Mouse (Mus musculus) stomach, embryonic 16.5 days (tissue): ENCODE data around the gene Ufc1. TPM values are rescaled to one million over a fixed set of nuclear protein-coding genes. Genes with fewer than 3 reads are reported as not detected.

Source experiments
- ATAC-seq: fragments of 200-750 bp; cut with Nextera tagmentation; 2 replicates; pipeline ENCODE4 v1.8.0; 2017; ENCODE audit warnings: moderate number of reproducible peaks, moderate TSS enrichment; ENCODE audit not compliant: insufficient read depth, low FRiP score
- H3K27ac ChIP-seq: fragments of 300-500 bp; sonication (generic); 2 replicates; pipeline ENCODE4 v1.5.1; 2014; ENCODE audit warnings: low read length
- H3K27me3 ChIP-seq: fragments of 300-500 bp; sonication (generic); 2 replicates; pipeline ENCODE4 v1.6.1; 2014; ENCODE audit warnings: low read length, control low read depth, mixed read lengths; ENCODE audit not compliant: control insufficient read depth, insufficient read depth
- H3K36me3 ChIP-seq: fragments of 300-500 bp; sonication (generic); 2 replicates; pipeline ENCODE4 v1.6.1; 2014; ENCODE audit warnings: low read length; ENCODE audit not compliant: control insufficient read depth, insufficient read depth
- H3K4me1 ChIP-seq: fragments of 300-500 bp; sonication (generic); 2 replicates; pipeline ENCODE4 v1.6.1; 2014; ENCODE audit warnings: low read length, control low read depth, mixed read lengths; ENCODE audit not compliant: control insufficient read depth, insufficient read depth
- H3K4me2 ChIP-seq: fragments of 300-500 bp; sonication (generic); 2 replicates; pipeline ENCODE4 v1.6.1; 2014; ENCODE audit warnings: low read depth, low read length, mixed read lengths
- H3K4me3 ChIP-seq: fragments of 300-500 bp; sonication (generic); replicated peaks from 2 replicates; pipeline ENCODE4 v1.5.1; 2014; ENCODE audit warnings: mild to moderate bottlenecking, low read length
- H3K9ac ChIP-seq: fragments of 300-500 bp; sonication (generic); 2 replicates; pipeline ENCODE4 v1.6.1; 2014; ENCODE audit warnings: low read length
- H3K9me3 ChIP-seq: fragments of 300-500 bp; sonication (generic); replicated peaks from 2 replicates; pipeline ENCODE4 v1.6.1; 2016; ENCODE audit warnings: low read length, control low read depth; ENCODE audit not compliant: control insufficient read depth
- WGBS: fragments of 180-500 bp; shearing (Covaris S2); extraction: QIAGEN DNeasy Blood & Tissue Kit; methylation state at CpG from one replicate; pipeline ENCODE4 v1.1.7; 2014; 5-methylcytosine and 5-hydroxymethylcytosine counted together
- polyA plus RNA-seq: library from polyadenylated mRNA; unstranded; fragments of >200 nt; fragmentation: Nextera tagmentation; extraction: Ambion mirVana; gene quantifications from 2 replicates; pipeline ENCODE4 v1.2.1, GENCODE M21; 2015

The Ufc1 gene
- polyA plus RNA-seq, 1 experiment from 2014 or later, result 113 TPM

GRCm38 (mm10) chr1:171265971-171266744 is 28.7 kb downstream of the Ufc1 start:
- Histone ChIP-seq H3K27ac (no peak overlapping the region), H3K9ac (no peak overlapping the region), H3K4me3 (no peak overlapping the region), H3K27me3 (no peaks in the 10 kb centered on the region), H3K4me2 (no peak overlapping the region), H3K36me3 (no peaks in the 10 kb centered on the region), H3K9me3 (no peaks in the 10 kb centered on the region), H3K4me1 (peaks cover 27% of the 10 kb centered on the region)
- ATAC-seq, result no peak
- WGBS, result 61% methylated on average over 4 of the region's 4 CpGs

DNA sequence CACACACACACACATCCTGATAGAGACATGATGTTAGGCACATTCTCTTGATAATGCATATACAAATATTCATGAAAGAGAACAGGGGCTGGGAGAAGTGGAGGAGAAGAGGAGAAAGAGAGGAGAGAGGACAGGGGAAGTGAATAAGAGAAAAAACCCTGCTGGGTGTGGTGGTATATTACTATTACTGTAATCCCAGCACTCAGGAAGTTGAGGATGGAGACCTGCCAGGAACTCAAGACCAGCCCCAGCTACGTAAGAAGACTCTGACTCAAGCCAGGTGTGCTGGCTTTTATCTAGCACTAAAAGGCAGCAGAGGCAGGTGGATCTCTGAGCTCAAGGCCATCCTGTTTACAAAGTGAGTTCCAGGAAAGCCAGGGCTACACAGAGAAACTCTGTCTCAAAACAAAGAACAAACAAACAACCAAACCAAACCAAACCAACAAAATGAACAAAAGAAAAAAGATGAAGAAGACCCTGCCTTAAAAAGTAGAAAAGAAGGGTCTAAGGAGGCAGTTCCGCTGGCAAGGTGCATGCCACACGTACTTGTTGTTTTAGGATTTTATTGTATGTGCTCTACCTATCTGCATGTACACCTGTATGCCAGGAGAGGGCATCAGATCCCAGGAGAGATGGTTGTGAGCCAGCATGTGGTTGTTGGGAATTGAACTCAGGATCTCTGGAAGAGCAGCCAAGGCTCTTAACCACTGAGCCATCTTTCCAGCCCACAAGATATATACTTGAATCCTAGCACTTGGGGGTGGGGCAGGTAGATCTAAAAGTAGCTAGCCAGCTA is 31.0 kb downstream of the Ufc1 start:
- Histone ChIP-seq H3K36me3 (no peaks in the 10 kb centered on the region), H3K4me3 (no peak overlapping the region), H3K9ac (peak overlapping the region; percentile 28; the same call in 1 of the 2 replicates), H3K4me1 (peaks cover 21% of the 10 kb centered on the region), H3K9me3 (no peaks in the 10 kb centered on the region), H3K4me2 (peak overlapping the region; percentile 54; the same call in 1 of the 2 replicates), H3K27me3 (no peaks in the 10 kb centered on the region), H3K27ac (peak overlapping the region; percentile 96)
- peak; percentile 22; the same call in 1 of the 2 replicates for ATAC-seq
- 60% methylated on average over 3 of the region's 3 CpGs for WGBS

- peak; percentile 84 for ATAC-seq
- Histone ChIP-seq H3K36me3 (no peaks in the 10 kb centered on the region), H3K4me2 (peak overlapping the region; percentile 54), H3K27me3 (no peaks in the 10 kb centered on the region), H3K9me3 (no peaks in the 10 kb centered on the region), H3K4me1 (peaks cover 21% of the 10 kb centered on the region), H3K9ac (no peak overlapping the region), H3K4me3 (peak overlapping the region; percentile 28; the same call in 1 of the 2 replicates), H3K27ac (peak overlapping the region; percentile 96)
- 0% methylated on average over 2 of the region's 2 CpGs for whole genome bisulfite sequencing
These were observed 31.6 kb downstream of the Ufc1 start for GRCm38 (mm10) chr1:171263185-171263611.

GRCm38 (mm10) chr1:171262594-171263130 is 32.2 kb downstream of the Ufc1 start:
- no peaks in the 10 kb centered on the region for H3K9me3 ChIP-seq
- H3K9ac ChIP-seq, result peak overlapping the region; percentile 43
- peak; percentile 80 for ATAC-seq
- H3K27ac ChIP-seq, result peak overlapping the region; percentile 96
- H3K4me3 ChIP-seq, result peak overlapping the region; percentile 28
- H3K4me2 ChIP-seq, result peak overlapping the region; percentile 54
- H3K36me3 ChIP-seq, result no peaks in the 10 kb centered on the region
- WGBS, result 2% methylated on average over 8 of the region's 8 CpGs
- no peaks in the 10 kb centered on the region for H3K27me3 ChIP-seq
- H3K4me1 ChIP-seq, result peaks cover 23% of the 10 kb centered on the region

GRCm38 (mm10) chr1:171260316-171260715 is 34.5 kb downstream of the Ufc1 start:
- no peak overlapping the region for H3K9ac ChIP-seq
- no peaks in the 10 kb centered on the region for H3K36me3 ChIP-seq
- no peaks in the 10 kb centered on the region for H3K27me3 ChIP-seq
- H3K4me1 ChIP-seq, result peaks cover 24% of the 10 kb centered on the region
- no peak overlapping the region for H3K4me3 ChIP-seq
- no peak for ATAC-seq
- 43% methylated on average over 3 of the region's 3 CpGs for WGBS
- H3K4me2 ChIP-seq, result no peak overlapping the region
- H3K27ac ChIP-seq, result no peak overlapping the region
- no peaks in the 10 kb centered on the region for H3K9me3 ChIP-seq

DNA sequence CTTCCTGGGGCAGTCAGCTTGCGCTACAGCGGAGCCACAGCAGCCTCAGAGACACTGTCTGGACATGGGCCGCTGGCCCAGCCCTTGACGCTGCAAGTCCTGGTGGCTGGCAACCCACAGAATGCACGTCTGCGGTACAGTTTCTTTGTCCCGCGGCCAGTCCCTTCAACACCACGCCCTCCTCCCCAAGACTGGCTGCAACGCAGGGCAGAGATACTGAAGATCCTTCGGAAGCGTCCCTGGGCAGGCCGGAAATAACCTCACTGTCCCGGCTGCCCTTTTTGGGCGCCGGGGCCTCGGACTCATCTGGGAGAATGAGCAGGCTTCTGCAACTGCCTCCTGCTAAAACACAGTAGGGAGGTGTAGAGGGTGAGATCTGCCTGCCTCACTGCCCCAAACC is 35.9 kb downstream of the Ufc1 start:
- Histone ChIP-seq H3K9ac (no peak overlapping the region), H3K9me3 (0 out of 2 replicates have a peak, but pooled peaks cover 2% of the 10 kb centered on the region), H3K4me2 (no peak overlapping the region), H3K4me3 (no peak overlapping the region), H3K4me1 (peaks cover 24% of the 10 kb centered on the region), H3K27ac (no peak overlapping the region), H3K36me3 (no peaks in the 10 kb centered on the region), H3K27me3 (no peaks in the 10 kb centered on the region)
- WGBS, result 72% methylated on average over 17 of the region's 17 CpGs
- ATAC-seq, result no peak

DNA sequence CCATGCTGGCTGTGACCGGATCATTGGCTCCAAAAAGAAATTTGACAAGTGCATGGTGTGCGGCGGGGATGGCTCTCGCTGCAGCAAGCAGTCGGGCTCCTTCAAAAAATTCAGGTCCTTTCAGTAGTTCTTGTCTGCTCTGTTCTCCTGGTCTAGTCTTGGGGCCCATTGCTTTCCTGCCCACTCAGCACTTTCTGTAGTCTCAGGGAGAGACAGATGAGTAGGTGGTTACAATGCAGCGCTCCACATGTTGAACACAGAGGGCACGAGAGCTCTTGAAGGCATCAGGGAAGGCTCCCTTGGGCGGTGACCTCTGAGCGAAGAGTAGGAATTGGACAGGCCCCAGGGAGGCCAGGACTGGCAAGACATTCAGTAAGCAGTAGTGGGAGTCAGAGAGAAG is 37.0 kb downstream of the Ufc1 start:
- 0 out of 2 replicates have a peak, but pooled peaks cover 2% of the 10 kb centered on the region for H3K9me3 ChIP-seq
- H3K36me3 ChIP-seq, result 0 out of 2 replicates have a peak, but pooled peaks cover 2% of the 10 kb centered on the region
- H3K4me2 ChIP-seq, result no peak overlapping the region
- no peaks in the 10 kb centered on the region for H3K27me3 ChIP-seq
- H3K27ac ChIP-seq, result no peak overlapping the region
- no peak overlapping the region for H3K4me3 ChIP-seq
- no peak overlapping the region for H3K9ac ChIP-seq
- WGBS, result 87% methylated on average over 9 of the region's 9 CpGs
- ATAC-seq, result no peak
- H3K4me1 ChIP-seq, result peaks cover 21% of the 10 kb centered on the region

GRCm38 (mm10) chr1:171256937-171257548 is 37.8 kb downstream of the Ufc1 start:
- Histone ChIP-seq H3K27ac (no peak overlapping the region), H3K36me3 (0 out of 2 replicates have a peak, but pooled peaks cover 2% of the 10 kb centered on the region), H3K9me3 (0 out of 2 replicates have a peak, but pooled peaks cover 2% of the 10 kb centered on the region), H3K9ac (no peak overlapping the region), H3K4me2 (no peak overlapping the region), H3K4me3 (no peak overlapping the region), H3K27me3 (no peaks in the 10 kb centered on the region), H3K4me1 (peaks cover 22% of the 10 kb centered on the region)
- no peak for ATAC-seq
- WGBS, result 58% methylated on average over 15 of the region's 15 CpGs
